Mouse (Mus musculus) intestine, embryonic 14.5 days (tissue): ENCODE measurements around the gene Dnase1l2. TPM values are rescaled to one million over a fixed set of nuclear protein-coding genes. Genes with fewer than 3 reads are reported as not detected.

ENCODE experiments used
- ATAC-seq: fragments of 200-750 bp; cut with Nextera tagmentation; replicated peaks from 2 replicates; pipeline ENCODE4 v1.8.0; 2017; ENCODE audit warnings: low read depth, moderate number of reproducible peaks, moderate TSS enrichment, moderate library complexity; ENCODE audit not compliant: low FRiP score, low TSS enrichment
- DNase-seq: peaks from one replicate; pipeline ENCODE4 v3.0.0-alpha.2; 2018; ENCODE audit warnings: low spot score
- H3K27ac ChIP-seq: fragments of 300-500 bp; sonication (generic); 2 replicates; pipeline ENCODE4 v1.5.1; 2014; ENCODE audit warnings: low read depth, mild to moderate bottlenecking, control low read depth
- H3K27me3 ChIP-seq: fragments of 300-500 bp; sonication (generic); replicated peaks from 2 replicates; pipeline ENCODE4 v1.6.1; 2014; ENCODE audit warnings: low read length, control low read depth; ENCODE audit not compliant: control insufficient read depth, insufficient read depth
- H3K36me3 ChIP-seq: fragments of 300-500 bp; sonication (generic); 2 replicates; pipeline ENCODE4 v1.6.1; 2014; ENCODE audit warnings: low read length, control low read depth; ENCODE audit not compliant: control insufficient read depth, insufficient read depth
- H3K4me1 ChIP-seq: fragments of 300-500 bp; sonication (generic); replicated peaks from 2 replicates; pipeline ENCODE4 v1.6.1; 2014; ENCODE audit warnings: low read length, control low read depth, mixed read lengths; ENCODE audit not compliant: control insufficient read depth, insufficient read depth
- H3K4me2 ChIP-seq: fragments of 300-500 bp; sonication (generic); 2 replicates; pipeline ENCODE4 v1.6.1; 2014; ENCODE audit warnings: low read length
- H3K4me3 ChIP-seq: fragments of 300-500 bp; sonication (generic); 2 replicates; pipeline ENCODE4 v1.5.1; 2014; ENCODE audit warnings: low read depth, low read length, control low read depth, mixed read lengths
- H3K9ac ChIP-seq: fragments of 300-500 bp; sonication (generic); 2 replicates; pipeline ENCODE4 v1.6.1; 2014; ENCODE audit warnings: mild to moderate bottlenecking, low read length
- H3K9me3 ChIP-seq: fragments of 300-500 bp; sonication (generic); 2 replicates; pipeline ENCODE4 v1.6.1; 2016; ENCODE audit warnings: low read length, control low read depth; ENCODE audit not compliant: control insufficient read depth
- WGBS: fragments of 180-500 bp; shearing (Covaris S2); extraction: QIAGEN DNeasy Blood & Tissue Kit; methylation state at CpG from one replicate; pipeline ENCODE4 v1.1.7; 2014; 5-methylcytosine and 5-hydroxymethylcytosine counted together
- polyA plus RNA-seq: library from polyadenylated mRNA; unstranded; fragments of >200 nt; fragmentation: Nextera tagmentation; extraction: Ambion mirVana; gene quantifications from 2 replicates; pipeline ENCODE4 v1.2.1, GENCODE M21; 2014

Gene Dnase1l2
- polyA plus RNA-seq = 2.4 TPM in 2 replicates

DNA sequence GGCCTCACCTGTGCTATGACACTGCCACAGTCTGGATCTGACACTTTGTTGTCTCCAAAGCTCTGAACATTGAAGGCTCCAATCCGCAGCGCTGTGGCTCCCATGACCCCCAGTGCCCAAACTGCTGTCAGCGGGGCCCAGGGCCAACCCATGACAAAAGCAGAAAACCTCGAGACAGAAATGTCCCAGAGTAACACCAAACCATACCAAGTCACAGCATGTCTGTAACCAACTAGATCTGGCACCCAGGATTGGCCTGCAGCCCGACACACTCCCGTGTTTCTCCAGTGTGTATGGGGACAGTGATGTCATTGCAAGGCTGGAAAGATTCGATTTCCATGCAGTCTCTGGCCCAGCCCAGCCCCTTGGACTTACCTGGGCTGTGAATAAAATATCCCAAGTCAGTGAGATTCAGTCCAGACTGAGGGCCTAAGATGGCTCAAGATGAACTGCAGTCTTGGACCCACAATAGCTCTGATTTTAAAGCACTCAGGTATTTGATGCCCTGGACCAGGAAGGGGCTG lies at the start of gene Dnase1l2:
Gene Dnase1l2 (minus strand): TSS at position 474 of the 524 bp plus-strand sequence.
- no peak within 1 kb of the TSS for H3K4me2 ChIP-seq
- H3K4me1 ChIP-seq = no peaks in the 10 kb centered on the region
- H3K27me3 ChIP-seq = no peaks in the 10 kb centered on the region
- H3K9ac ChIP-seq = no peak within 1 kb of the TSS
- ATAC-seq = no peak
- no peaks in the 10 kb centered on the region for H3K9me3 ChIP-seq
- H3K36me3 ChIP-seq = peaks cover 92% of the 10 kb centered on the region
- no peak for DNase-seq
- WGBS = 86% methylated on average over 7 of the region's 7 CpGs
- H3K4me3 ChIP-seq = no peak within 1 kb of the TSS
- H3K27ac ChIP-seq = no peak within 1 kb of the TSS

DNA sequence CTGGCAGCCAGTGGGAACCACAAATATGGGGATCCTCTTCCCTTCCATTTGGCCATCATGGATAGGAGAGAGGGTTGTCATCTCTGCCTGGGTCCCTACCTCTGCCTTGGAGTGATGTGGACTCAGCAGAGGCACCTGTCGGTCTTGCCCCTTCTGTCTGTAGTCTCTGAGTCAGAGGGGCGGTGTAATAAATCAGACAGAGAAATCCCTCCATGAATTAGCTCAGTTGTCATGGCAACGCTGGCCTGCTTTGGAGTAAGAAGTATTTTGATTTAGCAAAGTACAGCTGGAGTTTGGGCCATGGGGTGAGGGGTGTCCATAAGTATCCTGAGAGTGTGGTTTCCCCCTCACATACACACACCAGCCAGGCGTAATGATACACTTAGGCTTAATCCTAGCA lies 47.5 kb upstream of the Dnase1l2 start:
- Histone ChIP-seq H3K4me2 (no peak overlapping the region), H3K9me3 (no peaks in the 10 kb centered on the region), H3K4me1 (peaks cover 8% of the 10 kb centered on the region; the same call in 1 of the 2 replicates), H3K9ac (no peak overlapping the region), H3K27me3 (peaks cover 30% of the 10 kb centered on the region), H3K27ac (no peak overlapping the region), H3K36me3 (no peaks in the 10 kb centered on the region), H3K4me3 (no peak overlapping the region)
- no peak for ATAC-seq
- DNase-seq = no peak
- WGBS = 74% methylated on average over 4 of the region's 4 CpGs

DNA sequence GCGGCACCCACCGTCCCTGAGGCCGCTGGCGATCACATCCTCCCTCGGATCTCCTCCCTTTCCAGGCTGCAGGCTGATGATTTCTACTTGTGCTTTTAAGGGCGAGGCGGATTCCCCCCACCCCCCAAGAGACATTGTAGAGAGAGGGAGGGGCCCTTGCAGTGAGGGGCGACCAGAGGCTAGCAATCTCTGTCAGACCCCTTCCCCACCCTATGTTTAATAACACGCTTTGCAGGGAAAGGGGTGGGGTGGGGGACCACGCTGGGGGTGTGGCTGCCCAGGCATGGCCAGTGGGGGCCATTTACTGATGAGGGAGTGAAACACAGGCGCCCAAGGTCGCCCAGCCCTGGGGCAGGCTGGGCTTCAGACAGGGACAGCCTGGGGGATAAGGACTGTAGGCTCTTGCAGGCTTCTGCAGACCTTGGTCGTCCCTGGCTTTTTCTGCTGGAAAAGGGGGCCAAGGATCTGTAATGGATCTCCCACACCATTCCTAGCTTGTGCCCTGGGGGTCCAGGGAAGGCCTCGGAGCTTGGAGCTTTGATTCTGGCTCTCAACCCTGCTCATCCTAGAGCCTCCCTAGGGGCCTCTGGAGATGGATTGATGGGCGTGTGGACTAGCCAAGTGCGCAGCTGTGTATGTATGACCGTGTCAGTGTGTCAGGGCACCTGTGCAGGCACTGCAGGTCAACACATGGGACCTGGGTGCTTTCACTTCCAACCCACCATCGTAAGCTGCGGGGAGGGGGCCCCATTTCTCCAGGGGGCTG lies 46.5 kb upstream of the Dnase1l2 start:
- Histone ChIP-seq H3K36me3 (no peaks in the 10 kb centered on the region), H3K4me2 (peak overlapping the region; percentile 99), H3K4me3 (peak overlapping the region; percentile 71), H3K27ac (no peak overlapping the region), H3K4me1 (peaks cover 8% of the 10 kb centered on the region; the same call in 1 of the 2 replicates), H3K9ac (peak overlapping the region; percentile 60), H3K27me3 (peaks cover 30% of the 10 kb centered on the region), H3K9me3 (no peaks in the 10 kb centered on the region)
- DNase-seq (no peak), ATAC-seq (0 out of 2 replicates have a peak, but pooled peaks have one; percentile 14)
- 20% methylated on average over 19 of the region's 19 CpGs for WGBS

DNA sequence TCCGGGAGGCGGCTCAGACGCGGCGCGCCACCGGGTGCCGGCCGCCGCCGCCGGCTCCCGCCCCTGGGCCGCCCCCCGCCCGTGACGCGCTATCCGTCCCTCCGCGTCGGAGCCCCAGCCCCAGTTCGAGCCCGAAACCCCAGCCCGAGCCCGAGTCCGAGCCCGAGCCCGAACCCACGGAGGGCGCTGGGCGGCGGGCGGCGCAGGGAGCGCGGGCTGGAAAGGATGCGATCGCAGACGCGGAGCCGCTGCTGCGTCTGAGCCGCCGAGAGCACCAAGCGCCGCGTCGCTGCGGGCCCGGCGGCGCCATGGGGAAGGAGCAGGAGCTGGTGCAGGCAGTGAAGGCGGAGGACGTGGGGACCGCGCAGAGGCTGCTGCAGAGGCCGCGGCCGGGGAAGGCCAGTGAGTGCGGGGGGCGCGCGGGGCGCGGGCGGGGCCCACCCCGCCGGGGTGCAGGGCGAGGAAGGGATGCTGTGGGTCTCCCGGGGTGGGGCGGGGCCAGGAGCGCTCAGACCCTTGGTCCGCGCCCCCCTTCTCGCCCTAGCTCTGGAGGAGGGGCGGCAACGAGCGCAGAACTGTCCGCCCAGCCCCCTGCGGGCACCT lies 45.9 kb upstream of the Dnase1l2 start:
- ATAC-seq (peak; percentile 40; the same call in 1 of the 2 replicates), DNase-seq (no peak)
- Histone ChIP-seq H3K9me3 (no peaks in the 10 kb centered on the region), H3K9ac (peak overlapping the region; percentile 60), H3K27me3 (peaks cover 30% of the 10 kb centered on the region), H3K27ac (peak overlapping the region; percentile 9; the same call in 1 of the 2 replicates), H3K4me3 (peak overlapping the region; percentile 71), H3K36me3 (no peaks in the 10 kb centered on the region), H3K4me1 (peaks cover 8% of the 10 kb centered on the region; the same call in 1 of the 2 replicates), H3K4me2 (peak overlapping the region; percentile 99)
- under 1% methylated on average over 66 of the region's 81 CpGs for WGBS

DNA sequence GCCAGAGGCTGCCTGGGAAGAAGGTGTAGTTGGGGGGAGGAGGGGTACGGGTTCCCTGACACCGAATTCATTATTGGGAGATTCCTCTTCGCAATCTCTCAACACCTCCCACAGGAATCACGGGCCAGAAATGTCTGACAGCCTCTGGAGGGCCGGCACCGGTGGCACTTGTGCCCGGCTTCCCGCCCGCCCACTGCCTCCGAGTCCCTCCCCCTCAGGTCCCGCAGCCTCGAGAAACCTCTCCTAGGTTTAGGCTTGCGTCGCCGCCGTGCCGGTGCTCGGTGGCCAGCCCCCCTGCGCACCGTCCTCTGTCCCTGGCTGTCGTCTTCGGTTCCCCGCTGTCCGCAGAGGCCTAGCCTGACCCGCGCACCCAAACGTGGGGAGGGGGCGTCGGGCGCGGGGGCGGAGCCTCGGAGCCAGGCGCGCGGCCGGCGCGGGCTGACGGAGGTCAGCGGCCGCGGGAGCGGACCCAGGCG lies 45.3 kb upstream of the Dnase1l2 start, which contains the start of gene Caskin1:
Gene Caskin1 (plus strand): TSS at position 416 of the 476 bp plus-strand sequence.
- Histone ChIP-seq H3K36me3 (no peaks in the 10 kb centered on the region), H3K9ac (peak within 1 kb of the TSS; percentile 60), H3K4me3 (peak within 1 kb of the TSS; percentile 71), H3K4me1 (peaks cover 8% of the 10 kb centered on the region; the same call in 1 of the 2 replicates), H3K4me2 (peak within 1 kb of the TSS; percentile 99), H3K27ac (peak within 1 kb of the TSS; percentile 9; the same call in 1 of the 2 replicates), H3K9me3 (no peaks in the 10 kb centered on the region), H3K27me3 (peaks cover 30% of the 10 kb centered on the region)
- ATAC-seq (peak; percentile 36), DNase-seq (peak; percentile 73)
- 1% methylated on average over 25 of the region's 45 CpGs for WGBS

DNA sequence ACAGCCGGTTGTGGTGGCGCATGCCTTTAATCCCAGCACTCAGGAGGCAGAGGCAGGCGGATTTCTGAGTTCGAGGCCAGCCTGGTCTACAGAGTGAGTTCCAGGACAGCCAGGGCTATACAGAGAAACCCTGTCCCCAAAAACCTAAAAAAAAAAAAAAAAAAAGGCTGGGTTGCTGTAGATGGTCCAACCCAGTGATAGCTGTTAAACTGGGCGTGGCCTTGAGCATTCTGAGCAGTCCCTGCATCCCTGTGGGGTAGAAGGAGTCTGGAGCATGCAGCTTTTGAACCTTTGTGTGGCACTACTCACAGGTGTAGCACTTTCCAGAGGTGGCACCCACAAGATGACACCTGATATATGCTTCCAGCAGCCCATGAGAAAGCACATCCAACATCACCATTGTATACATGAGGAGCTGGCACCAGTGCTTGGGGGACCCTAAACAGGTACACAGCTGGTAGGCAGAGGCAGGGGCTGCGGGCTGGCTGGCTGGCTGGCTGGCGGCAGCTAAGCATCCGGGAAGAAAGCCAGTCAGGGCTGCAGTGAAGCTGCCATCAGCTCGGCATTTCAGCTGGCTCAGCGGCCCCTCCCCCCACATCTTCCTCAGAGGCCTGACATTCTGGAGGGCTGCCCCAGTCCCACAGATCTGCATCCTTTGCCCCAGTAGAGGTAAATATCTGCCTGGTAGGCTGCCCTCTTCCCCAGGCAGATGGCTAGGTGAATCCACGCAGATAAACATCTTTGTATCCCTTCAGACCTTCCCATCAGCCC lies 42.4 kb upstream of the Dnase1l2 start:
- DNase-seq (no peak), ATAC-seq (no peak)
- H3K4me3 ChIP-seq = no peak overlapping the region
- H3K27ac ChIP-seq = no peak overlapping the region
- H3K9ac ChIP-seq = no peak overlapping the region
- H3K4me2 ChIP-seq = no peak overlapping the region
- no peaks in the 10 kb centered on the region for H3K9me3 ChIP-seq
- 44% methylated on average over 11 of the region's 11 CpGs for WGBS
- peaks cover 30% of the 10 kb centered on the region for H3K27me3 ChIP-seq
- no peaks in the 10 kb centered on the region for H3K36me3 ChIP-seq
- H3K4me1 ChIP-seq = peaks cover 12% of the 10 kb centered on the region; the same call in 1 of the 2 replicates

DNA sequence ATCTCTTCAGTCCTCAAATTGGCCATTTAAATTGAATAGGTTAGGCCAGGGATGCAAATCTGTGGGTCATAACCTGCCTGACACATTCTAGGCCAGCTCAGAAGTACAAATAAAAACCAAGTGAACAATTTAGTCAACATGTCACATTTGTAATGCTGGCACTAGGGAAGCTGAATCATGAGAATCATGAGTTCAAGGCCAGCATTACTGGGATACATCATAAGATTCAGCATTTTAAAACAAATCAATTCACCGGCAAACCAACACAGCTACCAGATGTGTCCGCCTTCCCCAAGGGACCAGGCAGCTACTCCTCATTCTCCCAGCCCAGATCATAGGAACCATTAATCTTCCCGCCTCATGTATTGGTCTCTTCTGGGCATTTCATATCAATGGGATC lies 40.6 kb upstream of the Dnase1l2 start:
- H3K9ac ChIP-seq = no peak overlapping the region
- no peak for DNase-seq
- peaks cover 16% of the 10 kb centered on the region for H3K27me3 ChIP-seq
- peaks cover 7% of the 10 kb centered on the region; the same call in 1 of the 2 replicates for H3K4me1 ChIP-seq
- H3K9me3 ChIP-seq = no peaks in the 10 kb centered on the region
- no peak for ATAC-seq
- 84% methylated on average over 3 of the region's 3 CpGs for WGBS
- H3K4me2 ChIP-seq = no peak overlapping the region
- no peak overlapping the region for H3K27ac ChIP-seq
- no peaks in the 10 kb centered on the region for H3K36me3 ChIP-seq
- no peak overlapping the region for H3K4me3 ChIP-seq
